Mouse (Mus musculus) cerebellum, adult 9-11 months (tissue): ENCODE data around the gene Zer1.
"Not testable (repeated sequence)": the region's sequence is repeated elsewhere in the genome, so short reads cannot be mapped to it uniquely, and the experiment has no call there.

ENCODE experiments used
- DNase-seq: peaks from one replicate; pipeline ENCODE4 v3.0.0; 2022

Zer1 gene

DNA sequence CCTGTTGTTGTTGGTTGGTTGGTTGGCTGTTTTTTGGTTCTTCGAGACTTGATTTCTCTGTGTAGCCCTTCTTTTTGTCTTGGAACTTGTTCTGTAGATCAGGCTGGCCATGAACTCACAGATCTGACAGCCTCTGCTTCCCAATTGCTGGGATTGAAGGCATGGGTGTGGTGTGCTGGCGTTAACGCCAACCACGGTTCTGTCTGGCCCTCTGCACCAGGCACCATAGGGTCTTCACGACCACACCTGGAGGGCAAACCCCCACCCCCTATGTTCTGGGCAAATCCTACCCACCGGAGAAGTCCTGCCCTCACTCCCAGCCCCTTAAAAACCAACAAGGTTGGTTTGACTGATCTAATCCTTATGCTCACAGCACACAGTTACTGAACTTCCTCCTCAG is 47.4 kb downstream of the Zer1 start:
- DNase-seq, result no peak

- no peak for DNase-seq
Observed at GRCm38 (mm10) chr2:30076439-30076838, 47.9 kb downstream of the Zer1 start.

- no peak for DNase-seq
Observed at GRCm38 (mm10) chr2:30075625-30076024, 48.8 kb downstream of the Zer1 start.

DNA sequence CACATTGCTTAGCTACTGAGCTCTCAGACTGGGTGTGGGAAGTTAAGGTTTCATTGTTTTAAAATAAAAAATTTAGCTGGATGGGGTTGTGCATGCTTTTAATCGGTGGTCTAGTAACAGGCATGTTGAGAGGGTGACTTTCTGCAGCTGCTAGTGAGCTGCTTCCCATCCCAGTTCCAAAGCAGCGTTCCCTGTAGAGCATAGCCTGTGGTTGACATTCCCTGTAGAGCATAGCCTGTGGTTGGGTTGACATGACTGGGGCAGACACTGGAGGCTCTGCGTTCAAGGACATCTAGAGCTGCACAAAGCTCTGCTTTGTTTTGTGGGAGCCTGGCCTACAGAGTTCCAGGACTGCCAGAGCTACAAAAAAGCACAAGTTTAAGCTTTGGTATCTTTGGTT is 51.1 kb downstream of the Zer1 start:
- no peak for DNase-seq

DNA sequence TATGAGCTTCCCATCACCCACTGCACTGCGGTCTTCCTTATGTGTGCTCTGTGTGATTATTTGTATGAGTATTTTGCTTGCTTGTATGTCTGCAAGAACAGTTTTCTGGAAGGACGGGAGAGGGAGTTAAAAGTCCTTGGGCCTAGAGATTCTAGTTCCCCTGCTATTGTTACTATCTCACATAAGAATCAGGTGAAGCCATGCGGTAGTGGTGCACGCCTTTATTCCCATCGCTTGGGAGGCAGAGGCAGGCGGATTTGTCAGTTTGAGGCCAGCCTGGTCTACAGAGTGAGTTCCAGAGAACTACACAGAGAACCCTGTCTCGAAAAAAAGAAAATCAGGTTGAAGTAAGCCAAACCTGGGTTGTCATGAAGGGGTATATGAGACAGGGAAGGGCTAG is 51.5 kb downstream of the Zer1 start:
- DNase-seq, result no peak

- no peak for DNase-seq
Observed at GRCm38 (mm10) chr2:30067962-30068361, 56.4 kb downstream of the Zer1 start.

- DNase-seq, result peak; percentile 67
Observed at GRCm38 (mm10) chr2:30067031-30067888, 57.1 kb downstream of the Zer1 start.

- peak; percentile 97 for DNase-seq
Observed at GRCm38 (mm10) chr2:30066046-30066901, 58.1 kb downstream of the Zer1 start.

DNA sequence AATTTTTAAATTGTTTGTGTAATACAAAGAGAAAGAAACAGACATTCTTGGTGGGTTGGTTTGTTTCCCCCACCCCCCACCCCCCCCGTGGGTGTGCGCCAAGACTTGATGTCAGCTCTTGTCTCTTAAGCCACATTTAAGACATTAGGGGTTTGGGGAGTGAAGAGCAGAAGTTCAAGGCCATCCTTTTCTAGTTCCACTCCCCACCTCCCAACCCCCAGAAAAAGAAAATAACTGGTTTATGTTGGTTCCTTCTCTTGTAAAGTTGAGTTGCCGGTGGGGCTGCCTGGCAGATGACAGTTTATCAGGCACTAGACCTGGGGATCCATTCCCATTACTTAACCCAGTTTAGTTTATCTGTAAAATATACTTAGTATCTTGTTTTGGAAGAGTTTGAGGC is 60.1 kb downstream of the Zer1 start:
- DNase-seq, result no peak

DNA sequence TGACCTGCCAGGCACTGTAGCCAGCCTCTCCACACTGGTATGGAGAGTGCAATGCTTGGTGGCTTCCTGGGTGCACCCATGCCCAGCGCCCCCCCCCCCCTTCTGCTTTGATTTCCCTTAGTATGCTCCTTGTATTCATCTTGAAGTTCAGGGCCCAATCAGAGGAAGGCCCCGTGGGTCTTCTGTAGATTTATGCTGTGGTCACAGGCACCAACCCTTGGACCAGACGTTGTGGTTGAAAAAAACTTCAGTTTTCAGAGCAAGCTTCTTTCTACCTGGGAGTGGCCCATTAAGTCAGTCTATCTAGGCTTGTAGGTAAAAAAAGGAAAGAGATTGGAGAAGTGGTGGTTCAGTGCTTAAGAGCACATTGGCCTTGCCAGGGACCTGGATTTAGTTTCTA is 60.6 kb downstream of the Zer1 start:
- DNase-seq, result no peak

- no peak for DNase-seq
Observed at GRCm38 (mm10) chr2:30063235-30063634, 61.1 kb downstream of the Zer1 start.

- DNase-seq, result peak; percentile 71
Observed at GRCm38 (mm10) chr2:30062249-30063093, 61.9 kb downstream of the Zer1 start.

DNA sequence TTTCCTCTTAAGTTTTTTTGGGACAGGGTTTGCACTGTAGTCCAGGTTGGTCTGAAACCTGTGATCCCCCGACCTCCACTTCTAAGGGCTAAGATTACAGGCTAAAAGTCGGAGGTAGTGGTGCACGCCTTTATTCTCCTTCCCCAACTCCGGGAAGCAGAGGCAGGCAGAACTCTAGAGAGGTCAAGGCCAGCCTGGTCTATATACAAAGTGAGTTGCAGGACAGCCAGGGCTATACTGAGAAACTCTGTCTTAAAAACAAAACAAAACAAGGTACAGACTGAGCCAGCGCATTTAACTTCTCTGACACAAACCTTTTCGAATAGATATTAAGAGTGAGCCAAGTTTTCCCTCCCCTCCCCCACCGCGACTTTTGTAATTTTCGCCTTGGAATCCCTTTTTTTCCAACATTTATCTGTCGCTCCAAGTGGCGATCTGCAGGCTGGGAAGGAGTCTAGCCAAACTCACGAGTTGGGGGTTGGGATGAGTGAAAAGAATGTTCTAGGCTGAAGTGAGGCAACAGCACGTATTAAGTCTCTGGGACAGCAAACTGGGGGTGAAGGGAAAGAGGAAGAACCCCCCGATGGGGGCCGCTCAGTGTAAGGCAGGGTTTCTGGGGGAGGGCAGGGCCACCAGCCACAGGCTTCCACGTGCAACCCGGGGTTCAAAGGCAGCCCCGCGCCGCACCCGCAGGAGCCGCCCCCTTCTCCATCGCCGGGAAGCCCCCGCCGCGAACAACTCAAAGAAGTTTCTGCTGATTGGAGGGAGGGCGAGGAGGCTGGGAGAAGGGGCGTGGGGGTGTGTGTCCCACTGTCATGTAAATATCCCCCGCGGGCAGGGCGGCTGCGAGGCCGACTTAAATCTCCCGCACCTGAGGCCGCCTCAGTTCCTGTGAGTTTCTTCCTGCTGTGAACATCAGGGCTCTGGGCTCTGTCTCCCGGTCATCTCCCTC is 62.9 kb downstream of the Zer1 start:
- DNase-seq, result peak; percentile 47

DNA sequence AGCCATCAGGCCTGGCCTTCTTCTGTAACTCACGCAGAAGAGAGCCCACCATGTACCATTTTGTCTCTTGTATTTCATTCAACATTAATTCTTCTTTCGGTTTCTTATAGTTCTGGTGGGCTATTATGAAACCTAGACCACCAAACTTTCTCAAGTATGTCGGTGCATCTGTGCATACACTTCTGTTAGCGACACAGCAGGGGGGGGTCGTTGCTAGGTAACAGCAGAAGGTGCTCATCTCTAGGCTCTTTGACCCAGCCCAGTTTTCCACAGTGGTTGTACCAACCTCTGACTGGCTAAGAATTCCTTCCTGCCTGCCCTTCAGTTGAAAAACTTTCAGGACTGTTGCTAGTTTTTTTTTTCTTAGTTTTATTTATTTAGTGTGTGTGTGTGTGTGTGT is 66.0 kb downstream of the Zer1 start:
- no peak for DNase-seq

- DNase-seq, result no peak
Observed at GRCm38 (mm10) chr2:30057223-30057904, 67.0 kb downstream of the Zer1 start, which contains the start of gene Set. Gene Set, plus strand, starts transcription at chr2:30057378.

GRCm38 (mm10) chr2:30056736-30057135 is 67.6 kb downstream of the Zer1 start:
- no peak for DNase-seq

GRCm38 (mm10) chr2:30055310-30055709 is 69.1 kb downstream of the Zer1 start:
- not testable (repeated sequence) for DNase-seq

DNA sequence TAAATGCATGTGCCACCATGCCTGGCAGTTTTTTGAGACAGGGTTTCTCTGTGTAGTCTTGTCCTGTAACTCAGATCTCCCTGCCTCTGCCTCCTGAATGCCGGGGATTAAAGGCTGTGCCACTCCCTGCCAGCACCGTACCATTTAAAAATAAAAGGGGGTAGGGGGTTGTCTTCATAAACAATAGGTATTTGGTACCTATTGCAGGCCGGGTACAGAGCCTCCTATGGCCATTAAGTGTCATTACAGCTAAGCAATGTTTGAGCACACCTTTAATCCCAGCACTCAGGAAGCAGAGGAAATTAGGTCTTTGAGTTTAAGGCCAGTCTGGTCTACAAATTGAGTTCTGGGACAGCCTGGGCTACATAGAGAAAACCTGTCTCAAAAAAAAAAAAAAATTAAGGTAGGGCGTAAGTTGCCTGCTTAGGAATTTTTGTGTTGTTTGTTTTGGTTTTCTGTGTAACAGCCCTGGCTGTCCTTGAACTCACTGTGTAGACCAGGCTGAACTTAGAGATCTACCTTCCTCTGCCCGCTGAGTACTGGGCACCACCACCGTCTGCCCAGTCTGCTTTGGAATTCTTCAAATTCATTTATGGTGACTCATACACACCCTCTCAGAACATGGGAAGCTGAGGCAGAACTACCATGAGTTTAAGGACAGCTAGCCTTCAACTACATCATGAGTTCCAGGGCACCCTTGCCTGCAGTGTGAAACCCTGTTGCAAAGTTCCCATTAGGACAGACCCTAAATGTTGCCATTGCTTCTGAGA is 72.2 kb downstream of the Zer1 start:
- DNase-seq, result no peak

DNA sequence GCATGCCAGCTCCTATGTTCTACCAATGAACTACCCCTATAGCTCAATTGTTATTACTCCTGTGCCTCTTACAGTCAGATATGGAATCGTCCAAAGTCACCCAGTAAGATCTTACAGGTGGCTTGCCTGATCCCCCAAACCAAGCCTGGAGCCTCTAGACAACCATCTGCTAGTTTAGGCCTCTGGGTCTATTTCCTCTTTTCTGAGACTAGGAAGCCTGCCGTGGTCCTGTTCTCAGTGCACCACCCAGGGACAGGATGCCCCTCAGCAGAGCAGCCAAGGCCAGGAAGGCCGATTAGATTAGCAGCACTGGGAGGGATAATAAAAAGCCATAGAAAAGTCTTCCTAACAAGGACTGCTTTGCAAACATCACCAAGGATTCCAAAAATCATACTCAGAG is 74.6 kb downstream of the Zer1 start:
- DNase-seq, result no peak

DNA sequence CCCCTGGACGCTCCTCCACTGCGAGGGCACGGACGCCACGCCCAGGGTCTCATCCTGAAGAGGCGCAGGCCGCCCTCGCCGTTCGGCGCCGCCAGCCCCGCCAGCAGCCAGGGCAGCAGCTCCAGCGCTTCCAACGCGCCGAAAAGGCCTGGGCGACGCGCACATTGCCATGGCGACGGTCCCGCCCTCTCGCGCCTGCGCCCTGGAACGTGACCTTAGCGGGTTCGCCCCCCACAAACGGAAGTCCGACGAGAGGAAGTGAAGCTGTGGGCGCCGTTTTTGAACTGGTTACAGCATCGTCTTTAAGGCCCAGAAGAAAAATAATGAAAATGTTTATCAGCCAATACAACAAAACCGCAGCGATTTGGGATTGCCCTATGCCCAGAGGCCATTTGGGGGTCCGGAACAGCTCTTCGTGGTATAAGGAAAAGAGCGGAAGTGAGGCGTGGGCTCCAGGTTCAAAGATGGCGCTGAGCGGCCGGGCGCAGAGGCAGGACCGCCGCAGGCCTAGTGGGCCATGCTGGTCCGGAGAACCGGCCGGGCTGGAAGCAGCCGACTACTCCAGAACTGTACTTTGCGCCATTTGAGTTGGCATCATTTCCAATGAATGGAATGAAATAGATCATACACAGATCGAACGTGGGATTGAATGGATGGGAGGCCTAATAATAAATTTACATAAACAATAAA is 75.5 kb downstream of the Zer1 start, which contains the start of gene Wdr34:
Gene Wdr34, minus strand, starts transcription at position 183 of the 690 bp plus-strand sequence.
- peak; percentile 96 for DNase-seq
